Mouse (Mus musculus): ENCODE results near the gene Lrmp. TPM values are rescaled to one million over a fixed set of nuclear protein-coding genes. Genes with fewer than 3 reads are reported as not detected.

Lrmp gene
- polyA plus RNA-seq, 1 experiment from 2014 or later: 4.9 TPM

GRCm38 (mm10) chr6:145145173-145145572 lies 29.7 kb downstream of the Lrmp start:
- H3K36me3 ChIP-seq (ENCODE audit: control insufficient read depth, insufficient read depth, low read length): no peaks in the 10 kb centered on the region
- no peak overlapping the region for H3K27ac ChIP-seq (ENCODE audit: low read length)
- H3K4me3 ChIP-seq (ENCODE audit: low read length): no peak overlapping the region
- WGBS: 62% methylated on average over 7 of the region's 7 CpGs
- H3K4me2 ChIP-seq (ENCODE audit: low read depth, low read length): no peak overlapping the region
- no peaks in the 10 kb centered on the region; the same call in 1 of the 2 replicates for H3K27me3 ChIP-seq (replicated peaks; ENCODE audit: control insufficient read depth, insufficient read depth, low read length)
- no peak for ATAC-seq
- no peak overlapping the region for H3K9ac ChIP-seq (ENCODE audit: low read depth, low read length)
- no peaks in the 10 kb centered on the region for H3K4me1 ChIP-seq (ENCODE audit: control insufficient read depth, insufficient read depth, low read length)
- no peaks in the 10 kb centered on the region for H3K9me3 ChIP-seq (ENCODE audit: control insufficient read depth, low read length)

GRCm38 (mm10) chr6:145147716-145148115 lies 32.3 kb downstream of the Lrmp start:
- Histone ChIP-seq H3K9ac (ENCODE audit: low read depth, low read length) (no peak overlapping the region), H3K4me2 (ENCODE audit: low read depth, low read length) (no peak overlapping the region), H3K4me3 (ENCODE audit: low read length) (no peak overlapping the region), H3K9me3 (ENCODE audit: control insufficient read depth, low read length) (no peaks in the 10 kb centered on the region), H3K36me3 (ENCODE audit: control insufficient read depth, insufficient read depth, low read length) (no peaks in the 10 kb centered on the region), H3K27ac (ENCODE audit: low read length) (no peak overlapping the region), H3K4me1 (ENCODE audit: control insufficient read depth, insufficient read depth, low read length) (no peaks in the 10 kb centered on the region), H3K27me3 (replicated peaks; ENCODE audit: control insufficient read depth, insufficient read depth, low read length) (no peaks in the 10 kb centered on the region; the same call in 1 of the 2 replicates)
- WGBS: 84% methylated on average over 16 of the region's 16 CpGs
- no peak for ATAC-seq

- H3K4me1 ChIP-seq (ENCODE audit: control insufficient read depth, insufficient read depth, low read length): no peaks in the 10 kb centered on the region
- no peak overlapping the region for H3K4me3 ChIP-seq (ENCODE audit: low read length)
- H3K9ac ChIP-seq (ENCODE audit: low read depth, low read length): no peak overlapping the region
- peak; percentile 48 for ATAC-seq
- no peak overlapping the region for H3K27ac ChIP-seq (ENCODE audit: low read length)
- no peaks in the 10 kb centered on the region for H3K27me3 ChIP-seq (replicated peaks; ENCODE audit: control insufficient read depth, insufficient read depth, low read length)
- no peaks in the 10 kb centered on the region for H3K36me3 ChIP-seq (ENCODE audit: control insufficient read depth, insufficient read depth, low read length)
- 33% methylated on average over 9 of the region's 9 CpGs for WGBS
- H3K9me3 ChIP-seq (ENCODE audit: control insufficient read depth, low read length): no peaks in the 10 kb centered on the region
- H3K4me2 ChIP-seq (ENCODE audit: low read depth, low read length): no peak overlapping the region
Measured at GRCm38 (mm10) chr6:145149054-145149453, 33.6 kb downstream of the Lrmp start.

- Histone ChIP-seq H3K27me3 (replicated peaks; ENCODE audit: control insufficient read depth, insufficient read depth, low read length) (no peaks in the 10 kb centered on the region), H3K4me2 (ENCODE audit: low read depth, low read length) (no peak overlapping the region), H3K4me1 (ENCODE audit: control insufficient read depth, insufficient read depth, low read length) (no peaks in the 10 kb centered on the region), H3K27ac (ENCODE audit: low read length) (no peak overlapping the region), H3K9ac (ENCODE audit: low read depth, low read length) (no peak overlapping the region), H3K4me3 (ENCODE audit: low read length) (no peak overlapping the region), H3K36me3 (ENCODE audit: control insufficient read depth, insufficient read depth, low read length) (no peaks in the 10 kb centered on the region), H3K9me3 (ENCODE audit: control insufficient read depth, low read length) (no peaks in the 10 kb centered on the region)
- 66% methylated on average over 4 of the region's 4 CpGs for WGBS
- ATAC-seq: no peak
Measured at GRCm38 (mm10) chr6:145158619-145159018, 43.2 kb downstream of the Lrmp start.

- no peak for ATAC-seq
- Histone ChIP-seq H3K27ac (ENCODE audit: low read length) (no peak overlapping the region), H3K36me3 (ENCODE audit: control insufficient read depth, insufficient read depth, low read length) (no peaks in the 10 kb centered on the region), H3K9ac (ENCODE audit: low read depth, low read length) (no peak overlapping the region), H3K9me3 (ENCODE audit: control insufficient read depth, low read length) (no peaks in the 10 kb centered on the region; the same call in 1 of the 2 replicates), H3K4me3 (ENCODE audit: low read length) (no peak overlapping the region), H3K27me3 (replicated peaks; ENCODE audit: control insufficient read depth, insufficient read depth, low read length) (no peaks in the 10 kb centered on the region), H3K4me2 (ENCODE audit: low read depth, low read length) (no peak overlapping the region), H3K4me1 (ENCODE audit: control insufficient read depth, insufficient read depth, low read length) (no peaks in the 10 kb centered on the region)
- WGBS: 61% methylated on average over 5 of the region's 5 CpGs
Measured at GRCm38 (mm10) chr6:145160581-145160980, 45.1 kb downstream of the Lrmp start.

- peaks cover 19% of the 10 kb centered on the region for H3K4me1 ChIP-seq (ENCODE audit: control insufficient read depth, insufficient read depth, low read length)
- H3K9me3 ChIP-seq (ENCODE audit: control insufficient read depth, low read length): no peaks in the 10 kb centered on the region
- 82% methylated on average over 14 of the region's 14 CpGs for WGBS
- H3K36me3 ChIP-seq (ENCODE audit: control insufficient read depth, insufficient read depth, low read length): no peaks in the 10 kb centered on the region
- ATAC-seq: no peak
- no peaks in the 10 kb centered on the region for H3K27me3 ChIP-seq (replicated peaks; ENCODE audit: control insufficient read depth, insufficient read depth, low read length)
- H3K9ac ChIP-seq (ENCODE audit: low read depth, low read length): no peak overlapping the region
- H3K27ac ChIP-seq (ENCODE audit: low read length): no peak overlapping the region
- H3K4me2 ChIP-seq (ENCODE audit: low read depth, low read length): no peak overlapping the region
- H3K4me3 ChIP-seq (ENCODE audit: low read length): no peak overlapping the region
Measured at GRCm38 (mm10) chr6:145171892-145172606, 56.6 kb downstream of the Lrmp start.

GRCm38 (mm10) chr6:145173781-145174191 lies 58.3 kb downstream of the Lrmp start:
- Histone ChIP-seq H3K4me1 (ENCODE audit: control insufficient read depth, insufficient read depth, low read length) (peaks cover 20% of the 10 kb centered on the region), H3K36me3 (ENCODE audit: control insufficient read depth, insufficient read depth, low read length) (no peaks in the 10 kb centered on the region), H3K9ac (ENCODE audit: low read depth, low read length) (no peak overlapping the region), H3K27ac (ENCODE audit: low read length) (peak overlapping the region; percentile 31; the same call in 1 of the 2 replicates), H3K4me2 (ENCODE audit: low read depth, low read length) (peak overlapping the region; percentile 37; the same call in 1 of the 2 replicates), H3K4me3 (ENCODE audit: low read length) (no peak overlapping the region), H3K27me3 (replicated peaks; ENCODE audit: control insufficient read depth, insufficient read depth, low read length) (no peaks in the 10 kb centered on the region), H3K9me3 (ENCODE audit: control insufficient read depth, low read length) (no peaks in the 10 kb centered on the region)
- peak; percentile 96 for ATAC-seq
- 3% methylated on average over 10 of the region's 11 CpGs for WGBS

- 36% methylated on average over 9 of the region's 9 CpGs for WGBS
Measured at GRCm38 (mm10) chr6:145175571-145175981, 60.1 kb downstream of the Lrmp start.

GRCm38 (mm10) chr6:145176474-145176873 lies 61.0 kb downstream of the Lrmp start:
- Histone ChIP-seq H3K27me3 (replicated peaks; ENCODE audit: control insufficient read depth, insufficient read depth, low read length) (no peaks in the 10 kb centered on the region), H3K4me2 (ENCODE audit: low read depth, low read length) (no peak overlapping the region), H3K4me3 (ENCODE audit: low read length) (no peak overlapping the region), H3K36me3 (ENCODE audit: control insufficient read depth, insufficient read depth, low read length) (no peaks in the 10 kb centered on the region), H3K9ac (ENCODE audit: low read depth, low read length) (no peak overlapping the region), H3K9me3 (ENCODE audit: control insufficient read depth, low read length) (no peaks in the 10 kb centered on the region), H3K4me1 (ENCODE audit: control insufficient read depth, insufficient read depth, low read length) (peaks cover 22% of the 10 kb centered on the region), H3K27ac (ENCODE audit: low read length) (no peak overlapping the region)
- 59% methylated on average over 10 of the region's 10 CpGs for WGBS
- ATAC-seq: no peak

More at GRCm38 (mm10) chr6:145175571-145175981, 60.1 kb downstream of the Lrmp start:
- no peak overlapping the region for H3K9ac ChIP-seq (ENCODE audit: low read depth, low read length)
- peaks cover 22% of the 10 kb centered on the region for H3K4me1 ChIP-seq (ENCODE audit: control insufficient read depth, insufficient read depth, low read length)
- H3K27ac ChIP-seq (ENCODE audit: low read length): no peak overlapping the region
- no peaks in the 10 kb centered on the region for H3K27me3 ChIP-seq (replicated peaks; ENCODE audit: control insufficient read depth, insufficient read depth, low read length)
- peak; percentile 53 for ATAC-seq
- peak overlapping the region; percentile 47 for H3K4me2 ChIP-seq (ENCODE audit: low read depth, low read length)
- no peaks in the 10 kb centered on the region for H3K9me3 ChIP-seq (ENCODE audit: control insufficient read depth, low read length)
- H3K36me3 ChIP-seq (ENCODE audit: control insufficient read depth, insufficient read depth, low read length): no peaks in the 10 kb centered on the region
- no peak overlapping the region for H3K4me3 ChIP-seq (ENCODE audit: low read length)
